Mouse (Mus musculus) spleen, adult 2 months (tissue): ENCODE results near the gene Ppm1m. TPM values are rescaled to one million over a fixed set of nuclear protein-coding genes. Genes with fewer than 3 reads are reported as not detected.

ENCODE experiments used
- DNase-seq, 2 experiments: peaks; one replicate each; pipeline versions ENCODE4 v3.0.0 to v3.0.0-alpha.2; 2012 to 2021; ENCODE audit warnings: low spot score in 2 of 2, low read depth in 1 of 2
- H3K27ac ChIP-seq: fragments of 200-500 bp; 2 replicates; pipeline ENCODE4 v1.5.1; 2012; ENCODE audit warnings: low read length, inconsistent platforms; ENCODE audit not compliant: insufficient read depth
- H3K27me3 ChIP-seq: fragments of 200-500 bp; 2 replicates; pipeline ENCODE4 v1.6.1; 2012; ENCODE audit warnings: mild to moderate bottlenecking, moderate library complexity, low read length, inconsistent platforms; ENCODE audit not compliant: control insufficient read depth, insufficient read depth
- H3K36me3 ChIP-seq: fragments of 200-500 bp; 2 replicates; pipeline ENCODE4 v1.6.1; 2012; ENCODE audit warnings: mild to moderate bottlenecking, low read length, inconsistent platforms; ENCODE audit not compliant: control insufficient read depth, insufficient read depth
- H3K4me1 ChIP-seq: fragments of 200-500 bp; 2 replicates; pipeline ENCODE4 v1.6.1; 2011; ENCODE audit warnings: inconsistent platforms; ENCODE audit not compliant: control insufficient read depth, insufficient read depth, insufficient read length
- H3K4me3 ChIP-seq: fragments of 200-500 bp; 2 replicates; pipeline ENCODE4 v1.5.1; 2011; ENCODE audit warnings: mild to moderate bottlenecking, inconsistent platforms; ENCODE audit not compliant: insufficient read depth, insufficient read length; ENCODE audit errors: extremely low read depth
- CTCF ChIP-seq: fragments of 200-500 bp; IDR thresholded peaks from 2 replicates; pipeline ENCODE4 v1.5.1; 2011; ENCODE audit warnings: mild to moderate bottlenecking, inconsistent platforms; ENCODE audit not compliant: insufficient read depth, insufficient read length, insufficient replicate concordance; ENCODE audit errors: extremely low read depth
- POLR2A ChIP-seq: fragments of 200-500 bp; IDR thresholded peaks from 2 replicates; pipeline ENCODE4 v1.6.1; 2011; ENCODE audit warnings: low read depth, low read length, inconsistent platforms
- WGBS: fragments of 180-500 bp; shearing (Covaris S2); methylation state at CpG from one replicate; pipeline ENCODE4 v1.1.7; 2018; 5-methylcytosine and 5-hydroxymethylcytosine counted together
- polyA plus RNA-seq: library from polyadenylated mRNA; depleted of rRNA; stranded (reverse); fragments of >200 nt; gene quantifications from 2 replicates; pipeline ENCODE4 v1.2.3, GENCODE M21; 2012

Gene Ppm1m
- polyA plus RNA-seq, 1 experiment = 87.4 TPM

DNA sequence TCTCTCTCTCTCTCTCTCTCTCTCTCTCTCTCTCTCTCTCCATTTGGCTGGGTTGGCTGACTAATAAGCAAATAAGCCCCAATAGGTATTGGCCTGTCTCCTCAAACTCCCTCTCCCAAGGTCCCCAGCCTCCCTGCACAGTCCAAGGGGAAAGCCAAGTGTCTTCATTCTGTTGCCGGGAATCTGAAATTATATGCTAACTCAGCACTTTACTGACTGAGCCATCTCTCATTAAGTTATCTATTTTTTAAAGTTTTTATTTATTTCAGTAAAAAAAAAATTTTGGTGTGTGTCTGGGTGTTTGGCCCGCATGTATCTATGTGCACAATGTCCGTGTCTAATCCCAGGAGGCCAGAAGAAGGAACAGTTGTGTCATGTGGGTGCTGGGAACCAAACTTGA is 2.3 kb upstream of the Ppm1m start:
- no peak overlapping the region for H3K4me3 ChIP-seq
- H3K4me1 ChIP-seq = peaks cover 47% of the 10 kb centered on the region
- no peaks in the 10 kb centered on the region for H3K27me3 ChIP-seq
- peaks cover 2% of the 10 kb centered on the region; the same call in 1 of the 2 replicates for H3K36me3 ChIP-seq
- no peak overlapping the region for H3K27ac ChIP-seq
- TF ChIP-seq POLR2A (no peak), CTCF (no peak)
- DNase-seq = no peak
- 86% methylated on average over 3 of the region's 3 CpGs for WGBS

- H3K36me3 ChIP-seq = peaks cover 17% of the 10 kb centered on the region
- no peak for TF ChIP-seq CTCF
- TF ChIP-seq POLR2A = no peak
- peaks cover 29% of the 10 kb centered on the region for H3K4me1 ChIP-seq
- H3K27ac ChIP-seq = peak overlapping the region; percentile 80
- H3K4me3 ChIP-seq = peak overlapping the region; percentile 73
- peak in 1 of 2 experiments; percentile 78 for DNase-seq
- 2% methylated on average over 41 of the region's 51 CpGs for WGBS
- no peaks in the 10 kb centered on the region for H3K27me3 ChIP-seq
Observed at GRCm38 (mm10) chr9:106198962-106199458, 536 bp downstream of the Ppm1m start.

DNA sequence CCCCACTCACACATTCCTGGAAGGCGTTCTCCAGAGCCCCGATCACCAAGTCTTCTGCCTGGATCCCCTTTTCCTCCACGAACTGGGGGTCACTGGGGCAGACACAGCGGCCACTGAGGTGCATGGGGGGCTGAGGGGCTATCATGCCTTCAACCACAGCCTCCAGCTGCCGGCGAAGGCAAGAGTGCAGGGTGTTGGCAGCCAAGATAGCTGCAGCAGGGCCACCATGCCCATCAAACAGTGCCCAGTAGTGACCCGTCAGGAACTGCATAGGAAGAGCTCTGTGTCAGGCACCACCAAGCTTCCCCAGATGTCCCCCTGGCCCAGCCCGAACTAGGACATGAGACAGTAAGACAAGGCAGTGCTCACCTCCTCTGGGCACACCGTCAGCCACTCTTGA is 1.8 kb downstream of the Ppm1m start:
- peak overlapping the region; percentile 24 for H3K27ac ChIP-seq
- H3K4me3 ChIP-seq = no peak overlapping the region; the same call in 1 of the 2 replicates
- WGBS = 88% methylated on average over 9 of the region's 9 CpGs
- H3K4me1 ChIP-seq = peaks cover 32% of the 10 kb centered on the region
- peaks cover 17% of the 10 kb centered on the region for H3K36me3 ChIP-seq
- TF ChIP-seq POLR2A = no peak
- TF ChIP-seq CTCF = no peak
- no peak for DNase-seq
- H3K27me3 ChIP-seq = no peaks in the 10 kb centered on the region

- H3K27ac ChIP-seq = peak overlapping the region; percentile 24
- peaks cover 32% of the 10 kb centered on the region for H3K4me1 ChIP-seq
- DNase-seq = no peak
- no peaks in the 10 kb centered on the region for H3K27me3 ChIP-seq
- TF ChIP-seq CTCF = no peak
- TF ChIP-seq POLR2A = no peak
- no peak overlapping the region for H3K4me3 ChIP-seq
- 67% methylated on average over 3 of the region's 3 CpGs for WGBS
- peaks cover 17% of the 10 kb centered on the region for H3K36me3 ChIP-seq
Observed at GRCm38 (mm10) chr9:106197081-106197713, 2.3 kb downstream of the Ppm1m start.

- 91% methylated on average over 8 of the region's 8 CpGs for WGBS
- Histone ChIP-seq H3K27ac (no peak overlapping the region), H3K27me3 (no peaks in the 10 kb centered on the region), H3K4me3 (no peak overlapping the region), H3K4me1 (peaks cover 32% of the 10 kb centered on the region), H3K36me3 (peaks cover 17% of the 10 kb centered on the region)
- DNase-seq = no peak
- no peak for TF ChIP-seq CTCF
- no peak for TF ChIP-seq POLR2A
Observed at GRCm38 (mm10) chr9:106195693-106196092, 3.9 kb downstream of the Ppm1m start.

GRCm38 (mm10) chr9:106193930-106194807 is 5.4 kb downstream of the Ppm1m start:
- peaks cover 22% of the 10 kb centered on the region for H3K4me1 ChIP-seq
- H3K4me3 ChIP-seq = no peak overlapping the region
- peak overlapping the region; percentile 15 for H3K27ac ChIP-seq
- DNase-seq = no peak
- H3K36me3 ChIP-seq = peaks cover 29% of the 10 kb centered on the region
- TF ChIP-seq CTCF (no peak), POLR2A (no peak)
- H3K27me3 ChIP-seq = no peaks in the 10 kb centered on the region
- 82% methylated on average over 8 of the region's 8 CpGs for WGBS
